Mouse (Mus musculus) stomach, embryonic 15.5 days (tissue): ENCODE measurements at regions not wholly inside any gene's neighbourhood (a gene's known extent, or its start where the extent isn't known, plus 50 kb on each side); places are given as distances from the start of the nearest gene placed in this dataset.

Source experiments
- ATAC-seq: fragments of 200-750 bp; cut with Nextera tagmentation; 2 replicates; pipeline ENCODE4 v1.8.0; 2017; ENCODE audit warnings: low read depth, moderate number of reproducible peaks, moderate TSS enrichment; ENCODE audit not compliant: insufficient read depth, low FRiP score
- H3K27ac ChIP-seq: fragments of 300-500 bp; sonication (generic); 2 replicates; pipeline ENCODE4 v1.5.1; 2015; ENCODE audit warnings: mild to moderate bottlenecking, inconsistent platforms
- H3K27me3 ChIP-seq: fragments of 300-500 bp; sonication (generic); replicated peaks from 2 replicates; pipeline ENCODE4 v1.6.1; 2015; ENCODE audit warnings: inconsistent platforms
- H3K36me3 ChIP-seq: fragments of 300-500 bp; sonication (generic); 2 replicates; pipeline ENCODE4 v1.6.1; 2015; ENCODE audit warnings: inconsistent platforms
- H3K4me1 ChIP-seq: fragments of 300-500 bp; sonication (generic); 2 replicates; pipeline ENCODE4 v1.6.1; 2015; ENCODE audit warnings: inconsistent platforms
- H3K4me2 ChIP-seq: fragments of 300-500 bp; sonication (generic); 2 replicates; pipeline ENCODE4 v1.6.1; 2015; ENCODE audit warnings: mild to moderate bottlenecking, inconsistent platforms
- H3K4me3 ChIP-seq: fragments of 300-500 bp; sonication (generic); replicated peaks from 2 replicates; pipeline ENCODE4 v1.5.1; 2015; ENCODE audit warnings: inconsistent platforms
- H3K9ac ChIP-seq: fragments of 300-500 bp; sonication (generic); 2 replicates; pipeline ENCODE4 v1.6.1; 2015; ENCODE audit warnings: inconsistent platforms
- H3K9me3 ChIP-seq: fragments of 300-500 bp; sonication (generic); 2 replicates; pipeline ENCODE4 v1.6.1; 2016; ENCODE audit warnings: inconsistent platforms
- WGBS: fragments of 180-500 bp; shearing (Covaris S2); methylation state at CpG from one replicate; pipeline ENCODE4 v1.1.7; 2015; 5-methylcytosine and 5-hydroxymethylcytosine counted together

- Histone ChIP-seq H3K4me1 (no peaks in the 10 kb centered on the region), H3K27me3 (no peaks in the 10 kb centered on the region), H3K36me3 (no peaks in the 10 kb centered on the region), H3K4me3 (no peak overlapping the region), H3K9ac (no peak overlapping the region), H3K9me3 (no peaks in the 10 kb centered on the region), H3K27ac (no peak overlapping the region), H3K4me2 (no peak overlapping the region)
- no peak for ATAC-seq
- WGBS = 55% methylated on average over 9 of the region's 9 CpGs
Measured at GRCm38 (mm10) chr12:7909746-7910360, 67.6 kb upstream of the Apob start.

DNA sequence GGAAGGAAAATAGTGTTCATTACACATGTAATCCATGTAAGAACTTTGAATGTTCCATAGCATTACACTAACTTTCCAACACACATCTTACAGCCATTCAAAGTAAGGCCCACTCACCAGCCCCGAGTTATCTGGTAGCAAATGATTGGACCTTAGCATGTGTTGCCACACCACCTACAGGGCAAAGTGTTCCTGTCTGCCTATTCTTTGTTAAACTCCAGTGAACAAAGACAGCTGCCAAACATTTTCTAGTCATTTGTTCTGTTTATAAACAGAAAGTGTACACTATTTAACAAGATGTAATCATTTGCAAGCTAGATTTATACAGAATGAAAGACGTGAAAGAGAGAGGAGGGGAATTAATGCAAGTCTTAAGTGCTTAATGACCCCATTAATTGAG lies 66.9 kb upstream of the Apob start:
- H3K27me3 ChIP-seq = no peaks in the 10 kb centered on the region
- ATAC-seq = no peak
- H3K27ac ChIP-seq = no peak overlapping the region
- no peak overlapping the region for H3K4me2 ChIP-seq
- no peak overlapping the region for H3K9ac ChIP-seq
- WGBS = 44% methylated on average over 2 of the region's 2 CpGs
- no peaks in the 10 kb centered on the region for H3K9me3 ChIP-seq
- H3K4me1 ChIP-seq = no peaks in the 10 kb centered on the region
- no peak overlapping the region for H3K4me3 ChIP-seq
- H3K36me3 ChIP-seq = no peaks in the 10 kb centered on the region

- no peak overlapping the region for H3K4me2 ChIP-seq
- no peaks in the 10 kb centered on the region for H3K9me3 ChIP-seq
- ATAC-seq = no peak
- 69% methylated on average over 1 of the region's 1 CpGs for WGBS
- H3K27me3 ChIP-seq = no peaks in the 10 kb centered on the region
- no peaks in the 10 kb centered on the region for H3K4me1 ChIP-seq
- H3K9ac ChIP-seq = no peak overlapping the region
- H3K4me3 ChIP-seq = no peak overlapping the region
- no peak overlapping the region for H3K27ac ChIP-seq
- no peaks in the 10 kb centered on the region for H3K36me3 ChIP-seq
Measured at GRCm38 (mm10) chr12:7918385-7918784, 59.1 kb upstream of the Apob start.

DNA sequence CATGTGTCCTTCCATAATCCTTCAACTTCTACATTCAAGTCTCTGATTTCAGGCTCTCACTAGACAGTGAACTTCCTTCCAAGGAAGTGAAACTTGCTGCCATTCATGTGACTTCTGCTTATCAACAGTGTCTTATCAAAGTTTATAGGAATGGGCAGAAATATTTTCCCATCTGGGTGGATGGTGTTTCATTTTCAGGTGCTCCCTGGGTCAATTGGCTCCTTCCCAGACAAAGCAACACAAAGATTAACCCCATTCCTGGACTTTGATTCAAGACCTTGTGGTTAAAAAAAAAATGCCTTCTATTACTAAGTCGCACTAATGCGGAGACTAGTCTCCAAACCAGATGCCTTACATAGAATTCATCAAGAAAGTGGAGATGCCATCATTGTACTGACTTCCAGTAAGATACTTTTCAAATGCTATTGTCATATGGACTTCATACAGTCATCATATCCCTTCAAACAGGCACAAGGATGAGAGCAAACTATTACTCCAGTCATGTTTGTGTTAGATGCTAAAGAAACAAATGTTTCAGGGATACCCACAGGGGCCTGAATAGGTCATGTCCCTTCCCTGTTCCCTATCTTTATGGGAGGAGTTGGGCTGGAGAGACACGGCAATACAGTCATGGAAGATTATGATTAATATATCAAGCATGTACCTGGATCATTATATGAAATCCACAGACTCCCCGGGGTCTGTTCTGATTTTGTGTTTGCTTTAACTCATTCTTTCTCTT lies 58.3 kb upstream of the Apob start:
- no peaks in the 10 kb centered on the region for H3K27me3 ChIP-seq
- WGBS = 78% methylated on average over 4 of the region's 4 CpGs
- no peak overlapping the region for H3K4me2 ChIP-seq
- H3K27ac ChIP-seq = no peak overlapping the region
- H3K9me3 ChIP-seq = no peaks in the 10 kb centered on the region
- H3K36me3 ChIP-seq = no peaks in the 10 kb centered on the region
- H3K9ac ChIP-seq = no peak overlapping the region
- no peak for ATAC-seq
- H3K4me1 ChIP-seq = no peaks in the 10 kb centered on the region
- H3K4me3 ChIP-seq = no peak overlapping the region

DNA sequence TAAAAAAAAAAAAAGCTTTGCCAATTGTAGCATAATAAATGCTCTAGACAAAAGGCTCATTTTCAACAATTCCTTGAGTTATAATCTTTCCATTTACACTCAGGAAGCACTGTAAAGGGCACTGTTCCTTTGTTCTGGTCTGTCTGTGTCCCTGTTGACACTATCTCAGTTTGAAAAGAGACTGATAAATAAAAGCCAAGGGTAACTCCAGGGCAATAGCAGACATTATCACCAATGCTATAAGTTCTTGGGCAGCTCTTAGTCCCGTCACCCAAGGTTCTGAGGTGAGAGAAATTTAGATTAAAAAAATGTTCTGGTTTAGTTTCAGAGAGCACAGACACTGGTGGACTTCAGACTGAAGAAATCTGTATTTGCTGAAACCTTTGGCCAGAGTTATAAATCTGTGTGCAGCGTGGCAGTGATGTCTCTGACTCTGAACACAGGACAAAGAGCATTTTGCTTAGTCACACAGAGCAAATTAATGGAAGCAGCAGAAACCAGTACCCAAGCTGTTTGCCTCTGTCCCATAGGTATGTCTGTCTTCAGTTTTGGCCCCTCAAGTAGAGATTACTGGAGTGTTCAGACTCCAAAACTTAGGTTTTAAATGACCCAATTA lies 57.6 kb upstream of the Apob start:
- Histone ChIP-seq H3K36me3 (no peaks in the 10 kb centered on the region), H3K9ac (no peak overlapping the region), H3K27ac (no peak overlapping the region), H3K27me3 (no peaks in the 10 kb centered on the region), H3K4me1 (no peaks in the 10 kb centered on the region), H3K4me2 (no peak overlapping the region), H3K9me3 (no peaks in the 10 kb centered on the region), H3K4me3 (no peak overlapping the region)
- 60% methylated on average over 2 of the region's 2 CpGs for WGBS
- ATAC-seq = no peak

DNA sequence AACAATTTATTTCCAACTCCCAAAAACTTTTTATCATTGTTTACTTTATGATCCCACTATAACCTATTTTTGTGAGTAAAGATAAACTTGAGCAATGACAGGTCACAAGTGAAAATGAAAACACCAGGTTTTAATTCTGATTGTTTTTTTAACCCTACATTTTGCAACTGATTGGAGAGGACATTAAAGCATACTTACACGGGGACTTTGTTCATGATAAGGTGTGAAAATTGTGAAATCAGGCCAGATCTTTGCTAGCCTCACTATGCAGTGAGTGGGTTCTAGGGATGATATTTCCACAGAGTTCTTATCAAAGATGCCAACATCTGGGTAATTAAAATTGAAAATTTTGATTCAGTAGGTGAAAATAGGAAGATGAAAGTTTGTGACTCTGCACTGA lies 56.6 kb upstream of the Apob start:
- WGBS = 73% methylated on average over 1 of the region's 1 CpGs
- no peaks in the 10 kb centered on the region for H3K36me3 ChIP-seq
- H3K9me3 ChIP-seq = no peaks in the 10 kb centered on the region
- H3K4me2 ChIP-seq = no peak overlapping the region
- H3K4me1 ChIP-seq = no peaks in the 10 kb centered on the region
- H3K27ac ChIP-seq = no peak overlapping the region
- no peak overlapping the region for H3K9ac ChIP-seq
- no peak for ATAC-seq
- no peak overlapping the region for H3K4me3 ChIP-seq
- no peaks in the 10 kb centered on the region for H3K27me3 ChIP-seq
